Mouse (Mus musculus): ENCODE data around the gene Nfic. TPM values are rescaled to one million over a fixed set of nuclear protein-coding genes. Genes with fewer than 3 reads are reported as not detected.
A peak's percentile ranks its signal among the peaks of the same experiment; 100 is the strongest.

The Nfic gene
- polyA plus RNA-seq, 1 experiment, result 26.7 TPM

- DNase-seq, result peak; percentile 44
- peak overlapping the region; percentile 73; the same call in 1 of the 2 replicates for H3K4me3 ChIP-seq (ENCODE audit: control insufficient read depth, insufficient read depth, low read length)
- no peaks in the 10 kb centered on the region for H3K27me3 ChIP-seq (ENCODE audit: control insufficient read depth, insufficient read depth, low read length)
- 49% methylated on average over 6 of the region's 6 CpGs for WGBS
- H3K27ac ChIP-seq (ENCODE audit: control insufficient read depth, insufficient read depth, low read length), result no peak overlapping the region
- TF ChIP-seq CTCF (IDR thresholded peaks at IDR 0.05; ENCODE audit: borderline replicate concordance, control insufficient read depth, extremely low read depth, insufficient read depth, low read length, poor library complexity) (no peak), POLR2A (IDR thresholded peaks at IDR 0.05; ENCODE audit: control insufficient read depth, extremely low read depth, insufficient read depth, low read length, poor library complexity) (no peak)
- no peaks in the 10 kb centered on the region for H3K36me3 ChIP-seq (ENCODE audit: control insufficient read depth, insufficient read depth, low read length)
- peaks cover 20% of the 10 kb centered on the region for H3K4me1 ChIP-seq (replicated peaks; ENCODE audit: control insufficient read depth, insufficient read depth, low read length)
These were observed 78.7 kb downstream of the Nfic start for GRCm38 (mm10) chr10:81376561-81377361.

GRCm38 (mm10) chr10:81375322-81375721 lies 80.1 kb downstream of the Nfic start:
- no peaks in the 10 kb centered on the region for H3K27me3 ChIP-seq (ENCODE audit: control insufficient read depth, insufficient read depth, low read length)
- no peak for TF ChIP-seq CTCF (IDR thresholded peaks at IDR 0.05; ENCODE audit: borderline replicate concordance, control insufficient read depth, extremely low read depth, insufficient read depth, low read length, poor library complexity)
- no peak for TF ChIP-seq POLR2A (IDR thresholded peaks at IDR 0.05; ENCODE audit: control insufficient read depth, extremely low read depth, insufficient read depth, low read length, poor library complexity)
- DNase-seq, result no peak
- peaks cover 9% of the 10 kb centered on the region for H3K36me3 ChIP-seq (ENCODE audit: control insufficient read depth, insufficient read depth, low read length)
- WGBS, result 95% methylated on average over 10 of the region's 10 CpGs
- peaks cover 20% of the 10 kb centered on the region for H3K4me1 ChIP-seq (replicated peaks; ENCODE audit: control insufficient read depth, insufficient read depth, low read length)
- H3K27ac ChIP-seq (ENCODE audit: control insufficient read depth, insufficient read depth, low read length), result no peak overlapping the region
- no peak overlapping the region for H3K4me3 ChIP-seq (ENCODE audit: control insufficient read depth, insufficient read depth, low read length)

DNA sequence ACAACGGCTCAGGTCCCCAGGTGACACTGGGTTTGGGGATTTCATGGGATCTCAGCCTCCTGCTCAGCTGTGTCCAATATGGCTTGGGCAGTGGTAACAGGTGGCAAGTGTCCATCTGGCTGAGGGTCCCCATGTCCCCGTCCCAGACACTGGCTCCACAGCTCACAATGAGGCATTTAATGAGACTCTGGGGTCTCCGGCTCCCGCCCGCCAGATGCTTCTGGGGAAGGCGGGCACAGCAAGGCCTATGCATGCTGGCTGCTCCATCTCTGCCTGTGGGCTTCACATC lies 88.3 kb downstream of the Nfic start:
- no peak for TF ChIP-seq POLR2A (IDR thresholded peaks at IDR 0.05; ENCODE audit: control insufficient read depth, extremely low read depth, insufficient read depth, low read length, poor library complexity)
- TF ChIP-seq CTCF (IDR thresholded peaks at IDR 0.05; ENCODE audit: borderline replicate concordance, control insufficient read depth, extremely low read depth, insufficient read depth, low read length, poor library complexity), result no peak
- no peak for DNase-seq
- no peak overlapping the region for H3K4me3 ChIP-seq (ENCODE audit: control insufficient read depth, insufficient read depth, low read length)
- H3K36me3 ChIP-seq (ENCODE audit: control insufficient read depth, insufficient read depth, low read length), result peaks cover 39% of the 10 kb centered on the region
- no peaks in the 10 kb centered on the region for H3K4me1 ChIP-seq (replicated peaks; ENCODE audit: control insufficient read depth, insufficient read depth, low read length)
- no peak overlapping the region for H3K27ac ChIP-seq (ENCODE audit: control insufficient read depth, insufficient read depth, low read length)
- H3K27me3 ChIP-seq (ENCODE audit: control insufficient read depth, insufficient read depth, low read length), result no peaks in the 10 kb centered on the region
- 95% methylated on average over 6 of the region's 6 CpGs for WGBS

GRCm38 (mm10) chr10:81366477-81367206 lies 88.8 kb downstream of the Nfic start:
- H3K36me3 ChIP-seq (ENCODE audit: control insufficient read depth, insufficient read depth, low read length), result peaks cover 39% of the 10 kb centered on the region
- no peak overlapping the region for H3K27ac ChIP-seq (ENCODE audit: control insufficient read depth, insufficient read depth, low read length)
- WGBS, result 77% methylated on average over 6 of the region's 6 CpGs
- H3K4me1 ChIP-seq (replicated peaks; ENCODE audit: control insufficient read depth, insufficient read depth, low read length), result no peaks in the 10 kb centered on the region
- TF ChIP-seq CTCF (IDR thresholded peaks at IDR 0.05; ENCODE audit: borderline replicate concordance, control insufficient read depth, extremely low read depth, insufficient read depth, low read length, poor library complexity) (no peak), POLR2A (IDR thresholded peaks at IDR 0.05; ENCODE audit: control insufficient read depth, extremely low read depth, insufficient read depth, low read length, poor library complexity) (no peak)
- no peak overlapping the region for H3K4me3 ChIP-seq (ENCODE audit: control insufficient read depth, insufficient read depth, low read length)
- no peaks in the 10 kb centered on the region for H3K27me3 ChIP-seq (ENCODE audit: control insufficient read depth, insufficient read depth, low read length)
- DNase-seq, result no peak

- no peak for DNase-seq
- Histone ChIP-seq H3K36me3 (ENCODE audit: control insufficient read depth, insufficient read depth, low read length) (peaks cover 35% of the 10 kb centered on the region), H3K27me3 (ENCODE audit: control insufficient read depth, insufficient read depth, low read length) (no peaks in the 10 kb centered on the region), H3K4me1 (replicated peaks; ENCODE audit: control insufficient read depth, insufficient read depth, low read length) (no peaks in the 10 kb centered on the region), H3K4me3 (ENCODE audit: control insufficient read depth, insufficient read depth, low read length) (no peak within 1 kb of the TSS), H3K27ac (ENCODE audit: control insufficient read depth, insufficient read depth, low read length) (no peak within 1 kb of the TSS)
- 71% methylated on average over 12 of the region's 12 CpGs for WGBS
- TF ChIP-seq POLR2A (IDR thresholded peaks at IDR 0.05; ENCODE audit: control insufficient read depth, extremely low read depth, insufficient read depth, low read length, poor library complexity) (no peak), CTCF (IDR thresholded peaks at IDR 0.05; ENCODE audit: borderline replicate concordance, control insufficient read depth, extremely low read depth, insufficient read depth, low read length, poor library complexity) (no peak)
These were observed 89.6 kb downstream of the Nfic start, which contains the start of gene 4930404N11Rik for GRCm38 (mm10) chr10:81365672-81366476. 4930404N11Rik (minus strand) TSS chr10:81365816.

DNA sequence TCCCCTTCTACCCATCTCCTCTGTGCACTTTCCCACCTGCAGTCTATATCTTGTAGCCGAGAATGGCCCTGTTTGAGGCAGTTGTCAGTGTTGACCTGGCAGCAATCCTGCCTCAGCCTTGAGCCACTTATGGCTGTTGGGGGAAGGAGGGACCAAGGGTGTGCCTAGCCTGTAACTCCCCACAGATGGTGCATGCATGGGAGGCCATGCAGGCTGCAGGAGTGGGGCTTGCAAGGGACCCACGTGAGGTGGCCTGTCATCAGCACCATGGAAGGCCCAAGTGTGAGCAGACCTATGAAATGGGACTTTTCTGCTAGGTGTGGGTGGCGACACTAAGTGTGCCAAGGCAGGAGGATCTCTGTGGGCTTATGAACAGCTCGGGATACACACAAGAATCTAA lies 90.4 kb downstream of the Nfic start:
- WGBS, result 75% methylated on average over 4 of the region's 4 CpGs
- Histone ChIP-seq H3K36me3 (ENCODE audit: control insufficient read depth, insufficient read depth, low read length) (peaks cover 28% of the 10 kb centered on the region), H3K4me1 (replicated peaks; ENCODE audit: control insufficient read depth, insufficient read depth, low read length) (no peaks in the 10 kb centered on the region), H3K27ac (ENCODE audit: control insufficient read depth, insufficient read depth, low read length) (no peak overlapping the region), H3K4me3 (ENCODE audit: control insufficient read depth, insufficient read depth, low read length) (no peak overlapping the region), H3K27me3 (ENCODE audit: control insufficient read depth, insufficient read depth, low read length) (no peaks in the 10 kb centered on the region)
- TF ChIP-seq POLR2A (IDR thresholded peaks at IDR 0.05; ENCODE audit: control insufficient read depth, extremely low read depth, insufficient read depth, low read length, poor library complexity) (no peak), CTCF (IDR thresholded peaks at IDR 0.05; ENCODE audit: borderline replicate concordance, control insufficient read depth, extremely low read depth, insufficient read depth, low read length, poor library complexity) (no peak)
- DNase-seq, result no peak

Data from thymus, adult 2 months (tissue).